Mouse (Mus musculus): ENCODE measurements around the gene Filip1. TPM values are rescaled to one million over a fixed set of nuclear protein-coding genes. Genes with fewer than 3 reads are reported as not detected.
A peak's percentile ranks its signal among the peaks of the same experiment; 100 is the strongest.

The Filip1 gene
- polyA plus RNA-seq, 1 experiment from 2014 or later = 2.5 TPM

GRCm38 (mm10) chr9:79926464-79927155 lies 86.0 kb downstream of the Filip1 start:
- H3K4me1 ChIP-seq (ENCODE audit: control insufficient read depth, insufficient read depth, low read length) = no peaks in the 10 kb centered on the region
- ATAC-seq = no peak
- no peak overlapping the region for H3K9ac ChIP-seq (ENCODE audit: low read length)
- H3K4me2 ChIP-seq (ENCODE audit: low read length) = no peak overlapping the region
- H3K36me3 ChIP-seq (ENCODE audit: control insufficient read depth, insufficient read depth, low read length) = no peaks in the 10 kb centered on the region
- no peaks in the 10 kb centered on the region for H3K9me3 ChIP-seq (replicated peaks; ENCODE audit: control insufficient read depth, low read length)
- H3K27ac ChIP-seq (ENCODE audit: low read depth, low read length) = no peak overlapping the region
- WGBS = 78% methylated on average over 9 of the region's 9 CpGs
- no peak overlapping the region for H3K4me3 ChIP-seq (ENCODE audit: low read depth, low read length)
- no peak for DNase-seq (ENCODE audit: low spot score)
- H3K27me3 ChIP-seq (replicated peaks; ENCODE audit: control insufficient read depth, insufficient read depth, low read length) = no peaks in the 10 kb centered on the region

GRCm38 (mm10) chr9:79925950-79926349 lies 86.7 kb downstream of the Filip1 start:
- Histone ChIP-seq H3K27ac (ENCODE audit: low read depth, low read length) (no peak overlapping the region), H3K36me3 (ENCODE audit: control insufficient read depth, insufficient read depth, low read length) (no peaks in the 10 kb centered on the region), H3K4me3 (ENCODE audit: low read depth, low read length) (no peak overlapping the region), H3K9ac (ENCODE audit: low read length) (no peak overlapping the region), H3K4me2 (ENCODE audit: low read length) (no peak overlapping the region), H3K27me3 (replicated peaks; ENCODE audit: control insufficient read depth, insufficient read depth, low read length) (no peaks in the 10 kb centered on the region), H3K4me1 (ENCODE audit: control insufficient read depth, insufficient read depth, low read length) (no peaks in the 10 kb centered on the region), H3K9me3 (replicated peaks; ENCODE audit: control insufficient read depth, low read length) (no peaks in the 10 kb centered on the region)
- 61% methylated on average over 4 of the region's 4 CpGs for WGBS
- no peak for ATAC-seq
- DNase-seq (ENCODE audit: low spot score) = no peak

- peaks cover 4% of the 10 kb centered on the region for H3K4me1 ChIP-seq (ENCODE audit: control insufficient read depth, insufficient read depth, low read length)
- no peaks in the 10 kb centered on the region for H3K27me3 ChIP-seq (replicated peaks; ENCODE audit: control insufficient read depth, insufficient read depth, low read length)
- no peaks in the 10 kb centered on the region for H3K9me3 ChIP-seq (replicated peaks; ENCODE audit: control insufficient read depth, low read length)
- DNase-seq (ENCODE audit: low spot score) = no peak
- 86% methylated on average over 3 of the region's 3 CpGs for WGBS
- no peak overlapping the region for H3K27ac ChIP-seq (ENCODE audit: low read depth, low read length)
- no peaks in the 10 kb centered on the region for H3K36me3 ChIP-seq (ENCODE audit: control insufficient read depth, insufficient read depth, low read length)
- no peak overlapping the region for H3K4me3 ChIP-seq (ENCODE audit: low read depth, low read length)
- no peak for ATAC-seq
- no peak overlapping the region for H3K9ac ChIP-seq (ENCODE audit: low read length)
- no peak overlapping the region for H3K4me2 ChIP-seq (ENCODE audit: low read length)
Measured at GRCm38 (mm10) chr9:79923262-79923661, 89.4 kb downstream of the Filip1 start.

- Histone ChIP-seq H3K9ac (ENCODE audit: low read length) (no peak overlapping the region), H3K9me3 (replicated peaks; ENCODE audit: control insufficient read depth, low read length) (no peaks in the 10 kb centered on the region), H3K27ac (ENCODE audit: low read depth, low read length) (no peak overlapping the region), H3K27me3 (replicated peaks; ENCODE audit: control insufficient read depth, insufficient read depth, low read length) (no peaks in the 10 kb centered on the region), H3K4me3 (ENCODE audit: low read depth, low read length) (no peak overlapping the region), H3K4me2 (ENCODE audit: low read length) (no peak overlapping the region), H3K4me1 (ENCODE audit: control insufficient read depth, insufficient read depth, low read length) (peaks cover 4% of the 10 kb centered on the region), H3K36me3 (ENCODE audit: control insufficient read depth, insufficient read depth, low read length) (no peaks in the 10 kb centered on the region)
- DNase-seq (ENCODE audit: low spot score) (no peak), ATAC-seq (no peak)
- WGBS = 86% methylated on average over 6 of the region's 6 CpGs
Measured at GRCm38 (mm10) chr9:79922493-79922760, 90.2 kb downstream of the Filip1 start.

- WGBS = 65% methylated on average over 10 of the region's 10 CpGs
- H3K4me1 ChIP-seq (ENCODE audit: control insufficient read depth, insufficient read depth, low read length) = peaks cover 4% of the 10 kb centered on the region
Measured at GRCm38 (mm10) chr9:79921701-79922492, 90.8 kb downstream of the Filip1 start.

GRCm38 (mm10) chr9:79920540-79920933 lies 92.1 kb downstream of the Filip1 start:
- H3K27me3 ChIP-seq (replicated peaks; ENCODE audit: control insufficient read depth, insufficient read depth, low read length) = no peaks in the 10 kb centered on the region
- H3K4me1 ChIP-seq (ENCODE audit: control insufficient read depth, insufficient read depth, low read length) = peaks cover 4% of the 10 kb centered on the region
- no peaks in the 10 kb centered on the region for H3K36me3 ChIP-seq (ENCODE audit: control insufficient read depth, insufficient read depth, low read length)
- ATAC-seq (peak; percentile 27; the same call in 1 of the 2 replicates), DNase-seq (ENCODE audit: low spot score) (peak; percentile 11)
- no peaks in the 10 kb centered on the region for H3K9me3 ChIP-seq (replicated peaks; ENCODE audit: control insufficient read depth, low read length)
- no peak overlapping the region for H3K4me2 ChIP-seq (ENCODE audit: low read length)
- H3K27ac ChIP-seq (ENCODE audit: low read depth, low read length) = no peak overlapping the region
- WGBS = 35% methylated on average over 5 of the region's 5 CpGs
- H3K4me3 ChIP-seq (ENCODE audit: low read depth, low read length) = no peak overlapping the region
- no peak overlapping the region for H3K9ac ChIP-seq (ENCODE audit: low read length)

More at GRCm38 (mm10) chr9:79921701-79922492, 90.8 kb downstream of the Filip1 start:
- DNase-seq (ENCODE audit: low spot score) (peak; percentile 13), ATAC-seq (no peak; the same call in 1 of the 2 replicates)
- Histone ChIP-seq H3K27me3 (replicated peaks; ENCODE audit: control insufficient read depth, insufficient read depth, low read length) (no peaks in the 10 kb centered on the region), H3K27ac (ENCODE audit: low read depth, low read length) (no peak overlapping the region), H3K4me3 (ENCODE audit: low read depth, low read length) (no peak overlapping the region), H3K36me3 (ENCODE audit: control insufficient read depth, insufficient read depth, low read length) (no peaks in the 10 kb centered on the region), H3K9me3 (replicated peaks; ENCODE audit: control insufficient read depth, low read length) (no peaks in the 10 kb centered on the region), H3K4me2 (ENCODE audit: low read length) (no peak overlapping the region), H3K9ac (ENCODE audit: low read length) (no peak overlapping the region)

- Histone ChIP-seq H3K9me3 (replicated peaks; ENCODE audit: control insufficient read depth, low read length) (no peaks in the 10 kb centered on the region), H3K4me2 (ENCODE audit: low read length) (no peak overlapping the region), H3K4me1 (ENCODE audit: control insufficient read depth, insufficient read depth, low read length) (peaks cover 4% of the 10 kb centered on the region), H3K27ac (ENCODE audit: low read depth, low read length) (no peak overlapping the region), H3K36me3 (ENCODE audit: control insufficient read depth, insufficient read depth, low read length) (no peaks in the 10 kb centered on the region), H3K4me3 (ENCODE audit: low read depth, low read length) (no peak overlapping the region), H3K27me3 (replicated peaks; ENCODE audit: control insufficient read depth, insufficient read depth, low read length) (no peaks in the 10 kb centered on the region), H3K9ac (ENCODE audit: low read length) (no peak overlapping the region)
- 53% methylated on average over 9 of the region's 9 CpGs for WGBS
- ATAC-seq (peak; percentile 41; the same call in 1 of the 2 replicates), DNase-seq (ENCODE audit: low spot score) (no peak)
Measured at GRCm38 (mm10) chr9:79919750-79920539, 92.7 kb downstream of the Filip1 start.

GRCm38 (mm10) chr9:79919303-79919721 lies 93.3 kb downstream of the Filip1 start:
- Histone ChIP-seq H3K4me3 (ENCODE audit: low read depth, low read length) (no peak overlapping the region), H3K36me3 (ENCODE audit: control insufficient read depth, insufficient read depth, low read length) (no peaks in the 10 kb centered on the region), H3K4me2 (ENCODE audit: low read length) (no peak overlapping the region), H3K27me3 (replicated peaks; ENCODE audit: control insufficient read depth, insufficient read depth, low read length) (no peaks in the 10 kb centered on the region), H3K27ac (ENCODE audit: low read depth, low read length) (no peak overlapping the region), H3K9me3 (replicated peaks; ENCODE audit: control insufficient read depth, low read length) (no peaks in the 10 kb centered on the region), H3K4me1 (ENCODE audit: control insufficient read depth, insufficient read depth, low read length) (peaks cover 4% of the 10 kb centered on the region), H3K9ac (ENCODE audit: low read length) (no peak overlapping the region)
- WGBS = 90% methylated on average over 7 of the region's 7 CpGs
- DNase-seq (ENCODE audit: low spot score) = no peak
- ATAC-seq = no peak

Data from forebrain, embryonic 14.5 days (tissue).